Mouse (Mus musculus) cerebellum, adult 11-12 months (tissue): ENCODE measurements around the gene Rnft2.

Source experiments
- DNase-seq: peaks from one replicate; pipeline ENCODE4 v3.0.0; 2022

The Rnft2 gene

DNA sequence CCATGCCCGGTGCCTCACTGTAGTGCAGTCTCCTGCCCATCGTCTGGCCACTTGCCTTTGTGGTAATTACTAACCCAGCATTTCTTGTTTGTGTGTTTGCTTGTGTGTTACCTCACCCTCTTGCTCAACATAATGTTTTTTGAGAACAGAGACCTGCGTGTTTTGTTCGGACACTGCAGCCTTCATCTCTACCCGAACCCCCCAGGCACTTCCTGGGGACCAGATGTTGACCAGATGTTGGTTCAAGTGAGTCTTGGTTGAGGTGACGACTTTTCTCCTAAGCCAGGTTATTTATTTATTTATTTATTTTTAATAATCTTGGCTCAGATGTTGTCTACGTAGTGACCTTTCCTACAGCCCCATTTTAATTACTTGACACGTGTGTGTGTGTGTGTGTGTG lies 2.5 kb upstream of the Rnft2 start:
- DNase-seq: no peak

DNA sequence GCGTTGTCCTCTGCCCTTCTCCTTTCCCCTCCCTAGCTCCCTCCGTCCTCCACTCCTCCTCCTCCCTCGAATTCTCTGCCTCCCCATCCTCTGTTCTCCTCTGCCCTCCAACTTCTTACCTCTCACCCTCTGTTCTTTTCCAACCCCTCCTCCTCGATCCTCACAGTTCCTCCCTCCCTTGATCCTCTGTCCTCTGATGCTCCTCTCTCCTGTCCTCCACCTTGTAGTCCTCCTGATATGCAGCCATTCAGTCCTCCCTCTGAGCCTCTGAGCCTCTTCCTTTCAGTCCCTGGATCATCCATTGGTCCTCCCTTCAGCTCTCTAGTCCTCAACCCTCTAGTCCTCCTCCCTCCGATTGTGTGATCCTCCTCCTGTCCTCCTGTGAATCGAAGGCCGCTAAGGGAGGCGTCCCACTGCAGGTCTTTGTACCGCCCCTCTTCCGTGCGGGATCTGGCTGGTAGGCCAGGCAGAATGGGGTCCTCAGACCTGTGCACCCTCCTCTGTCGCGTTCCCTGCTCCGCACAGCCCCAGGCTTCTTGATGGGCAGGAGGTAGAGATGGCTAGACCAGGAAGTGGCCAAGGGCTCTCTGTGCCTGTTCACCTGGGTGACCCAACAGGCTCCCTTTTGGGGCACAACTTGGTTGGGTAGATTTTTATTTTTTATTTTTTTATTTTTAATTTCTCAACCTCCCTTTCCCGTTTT lies 841 bp upstream of the Rnft2 start:
- peak; percentile 55 for DNase-seq

DNA sequence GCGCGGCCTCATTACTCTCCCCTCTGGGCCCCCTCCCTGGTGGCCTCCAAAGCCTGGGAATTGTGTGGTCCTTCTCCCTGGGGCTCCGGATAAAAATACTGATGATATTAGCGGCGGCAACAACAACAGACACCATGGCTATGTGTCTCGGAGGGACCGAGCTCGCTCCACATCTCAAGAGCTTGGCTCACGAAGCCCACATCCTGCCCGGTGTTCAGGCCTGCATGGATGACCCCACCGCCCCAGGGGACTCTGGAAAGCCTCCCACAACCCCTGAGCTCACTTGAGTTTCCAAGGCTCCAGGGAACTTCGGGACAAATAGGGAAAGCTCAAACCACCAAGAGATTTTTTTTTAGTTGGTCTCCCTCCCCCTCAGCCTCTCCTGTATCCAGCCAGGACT lies 5.2 kb downstream of the Rnft2 start:
- DNase-seq: no peak

DNA sequence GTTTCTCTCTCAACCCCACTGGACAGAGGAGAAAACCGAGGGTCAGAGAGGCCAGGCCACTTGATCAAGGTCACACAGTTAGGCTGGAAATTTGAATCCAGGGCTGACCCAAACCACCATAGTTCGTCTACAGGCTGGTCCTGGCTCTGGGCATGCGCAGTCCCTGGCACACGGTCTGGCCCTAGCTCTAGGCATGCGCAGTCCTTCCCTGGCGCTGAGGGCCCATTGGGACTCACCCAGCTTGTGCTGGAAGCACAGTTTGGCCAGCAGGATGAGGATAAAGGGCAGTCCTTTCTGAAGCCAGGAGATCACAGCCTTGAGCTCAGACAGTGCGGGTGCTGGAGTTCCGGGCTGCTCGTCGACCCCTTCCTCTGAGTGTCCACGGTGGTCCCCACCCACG lies 8.0 kb downstream of the Rnft2 start:
- peak; percentile 82 for DNase-seq

DNA sequence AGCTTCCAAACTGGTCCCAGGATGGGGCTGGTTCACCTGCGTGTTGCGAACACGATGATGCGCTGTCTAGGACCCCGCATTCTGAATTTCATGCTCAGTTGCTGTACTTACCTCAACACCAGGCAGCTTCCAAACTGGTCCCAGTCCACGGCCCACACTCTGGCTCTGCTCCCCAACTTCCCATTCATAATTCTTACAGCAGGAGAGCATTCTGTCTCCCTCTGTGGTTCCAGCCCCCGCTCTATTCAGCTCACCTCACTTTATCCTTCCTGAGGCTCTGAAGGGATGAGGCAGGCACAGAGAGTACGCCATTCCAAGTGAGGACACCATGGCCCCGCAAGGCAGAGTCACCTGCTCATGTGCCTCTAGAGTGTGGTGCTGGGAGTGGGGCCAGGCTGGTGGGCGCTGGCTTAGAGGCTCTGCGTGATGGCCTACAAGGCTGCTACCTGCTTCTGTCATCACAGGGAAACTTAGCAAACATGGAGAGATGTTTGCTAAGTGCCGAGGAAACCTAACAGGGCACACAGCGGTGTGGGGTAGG lies 14.8 kb downstream of the Rnft2 start:
- no peak for DNase-seq

DNA sequence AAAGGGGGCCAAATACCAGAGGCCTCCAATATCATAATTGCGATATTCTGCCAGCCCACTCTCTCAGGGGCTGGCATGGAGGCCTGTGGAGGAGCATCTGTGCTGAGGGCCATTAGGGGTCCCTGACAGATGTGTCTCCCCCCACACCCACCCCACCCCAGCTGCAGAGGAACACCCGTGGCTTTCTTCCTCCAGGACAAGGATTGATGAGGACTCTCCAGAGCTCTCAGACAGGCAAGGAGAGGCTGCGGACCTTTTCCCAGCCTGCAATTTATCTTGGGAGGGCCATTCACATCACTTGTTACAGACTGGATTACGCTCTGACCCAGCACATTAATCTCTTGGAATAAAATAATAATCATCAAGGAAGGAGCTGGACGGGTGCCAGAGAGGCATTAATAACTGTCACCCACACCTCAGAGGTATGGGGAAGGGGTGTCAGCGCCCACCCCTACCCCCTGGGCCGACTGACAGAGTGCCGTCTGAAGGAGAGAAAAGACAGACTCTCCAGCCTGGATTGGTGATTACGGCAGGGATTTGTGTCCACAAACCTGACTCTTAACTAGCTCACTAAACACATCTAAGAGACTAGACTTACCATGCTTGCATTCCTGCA lies 21.7 kb downstream of the Rnft2 start:
- DNase-seq: no peak

DNA sequence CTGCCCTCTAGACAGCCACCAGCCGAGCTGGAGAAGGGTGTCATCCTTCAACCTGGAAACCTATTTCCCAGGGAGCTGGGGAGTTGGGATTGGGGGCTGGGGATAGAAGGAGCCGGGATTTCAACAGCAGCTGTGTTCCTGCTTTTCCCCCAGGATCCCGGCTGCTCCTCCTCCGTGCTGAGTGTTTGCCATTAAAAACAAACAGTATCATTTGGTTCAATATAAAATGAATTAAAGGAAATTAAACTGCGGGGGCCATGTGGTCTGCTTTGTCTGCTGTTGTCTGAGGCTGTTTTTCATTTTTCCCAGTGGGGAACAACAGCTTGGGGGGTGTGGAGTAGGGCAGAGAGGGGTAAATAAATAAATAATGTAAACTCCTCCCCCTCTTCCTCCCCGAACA lies 27.5 kb downstream of the Rnft2 start:
- no peak for DNase-seq

DNA sequence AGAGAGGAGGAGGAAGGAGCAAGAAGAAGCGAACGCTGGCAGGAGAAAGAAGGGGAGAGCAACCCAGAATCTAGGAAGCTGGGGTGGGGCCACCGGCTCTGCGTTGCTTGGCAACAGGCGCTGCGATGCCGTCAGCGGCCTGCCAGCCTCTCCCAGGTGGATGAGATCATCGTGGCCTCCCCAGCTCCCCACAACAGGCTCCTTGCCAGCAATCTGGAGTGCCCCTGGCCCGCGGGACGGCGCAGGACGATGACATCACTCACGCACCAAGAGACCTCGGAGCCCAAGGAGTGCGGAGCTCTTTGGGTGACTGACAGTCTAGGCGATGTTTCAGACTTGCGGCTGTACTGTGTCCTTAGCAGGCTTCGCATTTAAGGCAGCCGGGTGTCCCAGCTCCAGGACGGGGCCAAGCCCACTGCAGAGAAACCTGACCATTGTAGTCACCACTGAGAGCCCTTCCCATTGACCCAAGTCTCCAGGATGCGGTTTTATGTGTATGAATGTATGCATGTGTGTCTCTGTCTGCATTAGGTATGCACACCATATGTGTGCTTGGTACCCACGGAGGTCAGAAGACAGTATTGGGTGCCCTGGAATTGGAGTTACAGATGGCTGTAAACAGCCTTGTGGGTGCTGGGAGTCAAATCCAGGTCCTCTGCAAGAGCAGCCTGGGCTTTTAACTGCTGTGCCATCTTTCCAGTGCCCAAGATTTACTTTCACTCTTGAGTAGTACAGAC lies 30.3 kb downstream of the Rnft2 start:
- peak; percentile 92 for DNase-seq

DNA sequence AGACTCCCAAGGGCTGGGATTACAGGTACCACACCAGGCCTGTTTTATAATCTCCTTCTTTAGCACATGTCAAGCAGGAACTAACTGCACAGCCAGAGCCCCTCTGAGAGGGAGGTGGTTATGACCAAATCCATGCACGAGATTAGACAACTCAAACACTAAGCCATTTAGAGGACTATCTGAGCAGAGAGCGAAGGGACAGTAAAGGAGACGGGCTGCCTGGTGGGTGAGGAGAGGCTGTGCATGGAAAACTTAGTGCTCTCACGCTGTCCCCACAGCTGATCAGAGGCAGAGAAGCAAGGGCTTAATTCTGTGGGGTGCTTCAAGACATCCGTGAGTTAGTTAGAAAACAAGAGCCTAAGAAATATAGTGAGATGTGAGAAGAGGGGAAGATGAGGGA lies 30.9 kb downstream of the Rnft2 start:
- DNase-seq: no peak

DNA sequence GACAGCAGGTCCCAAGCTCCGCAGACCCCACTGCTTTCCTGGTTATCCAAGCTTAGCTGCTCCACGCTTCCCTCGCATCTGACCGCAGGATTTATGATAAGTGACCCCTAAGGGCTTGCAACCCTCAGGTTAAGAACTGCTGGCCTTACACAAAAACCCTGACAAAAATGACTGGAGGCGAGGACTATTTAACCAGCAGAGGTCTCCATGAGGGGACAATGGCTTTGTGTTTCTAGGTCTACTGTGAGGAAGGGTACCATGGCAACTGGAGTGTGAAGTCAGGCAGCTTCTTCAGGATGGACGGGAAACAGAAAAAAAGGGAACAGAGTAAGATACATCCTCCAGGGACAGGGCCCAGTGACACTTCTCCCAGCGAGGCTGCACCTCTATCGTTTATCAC lies 39.1 kb downstream of the Rnft2 start:
- DNase-seq: no peak

DNA sequence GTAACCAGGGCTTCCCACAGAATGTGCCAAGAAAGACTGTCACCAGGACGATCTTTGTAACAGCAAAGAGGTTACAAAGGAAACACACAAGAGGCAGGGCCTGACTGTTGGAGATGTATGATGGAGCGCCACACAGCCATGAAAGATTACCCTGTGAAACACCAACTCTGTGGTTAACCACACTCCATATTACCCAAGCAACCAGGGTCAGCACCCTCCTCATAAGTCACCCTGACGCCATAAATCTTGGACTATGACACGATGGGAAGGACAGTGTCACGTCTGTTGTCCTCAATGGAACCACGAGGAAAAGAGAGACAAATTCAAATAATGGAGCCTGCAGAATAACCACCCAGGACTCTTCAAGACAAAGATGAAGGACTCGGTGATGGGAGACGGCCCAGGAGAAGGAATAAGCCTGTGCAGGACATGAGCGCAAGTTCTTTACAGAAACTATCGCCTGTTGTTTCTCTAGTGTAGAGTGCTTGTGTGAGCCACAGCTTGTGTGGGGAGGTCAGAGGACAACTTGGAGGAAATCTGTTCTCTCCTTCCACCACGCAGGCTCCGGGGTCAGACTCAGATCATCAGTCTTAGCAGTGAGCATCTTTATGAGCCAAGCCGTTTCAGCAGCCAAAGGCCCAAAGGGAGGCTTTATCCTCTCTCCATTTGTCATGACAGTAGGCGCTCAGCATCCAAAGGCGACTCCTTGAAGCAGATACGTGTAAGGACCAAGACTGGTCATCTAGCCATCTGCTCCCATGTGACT lies 40.1 kb downstream of the Rnft2 start:
- no peak for DNase-seq

DNA sequence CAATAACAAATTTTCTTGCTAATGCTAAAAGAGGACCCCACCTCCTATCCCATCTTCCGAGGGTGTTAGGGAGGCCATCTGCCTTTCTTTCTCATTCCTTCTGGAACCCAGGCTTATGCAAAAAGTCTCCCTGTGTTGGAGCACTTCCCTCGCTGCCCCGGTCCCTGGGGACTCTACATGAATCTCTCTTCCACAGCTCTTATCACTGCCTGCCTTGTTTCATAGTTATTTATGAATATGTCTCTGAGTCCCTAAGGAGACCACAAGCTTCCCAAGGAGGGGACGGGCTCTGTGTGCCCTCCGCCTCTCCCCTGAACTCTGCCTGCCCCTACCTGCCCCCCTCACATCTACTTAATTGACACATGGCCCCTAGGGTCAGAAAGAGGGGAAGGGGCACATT lies 45.2 kb downstream of the Rnft2 start:
- no peak for DNase-seq

DNA sequence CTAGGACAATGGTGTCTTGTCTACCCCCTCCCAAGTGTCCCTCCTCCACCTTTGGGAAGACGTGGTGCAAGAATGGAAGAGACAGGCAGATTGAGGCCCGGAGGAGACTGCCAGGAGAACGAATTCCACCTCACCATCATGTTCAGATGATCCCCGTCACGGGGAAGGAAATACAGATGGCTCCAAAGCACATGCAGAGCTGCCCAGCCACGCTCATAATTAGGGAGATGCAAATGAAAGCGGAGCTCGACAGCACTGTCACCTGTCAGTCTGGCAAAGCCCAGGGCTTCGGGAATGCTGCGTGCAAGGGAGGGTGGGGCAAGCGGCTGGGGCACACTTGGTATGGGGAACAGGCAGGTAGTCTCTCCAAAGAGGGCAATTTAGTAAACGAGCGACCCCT lies 47.5 kb downstream of the Rnft2 start:
- DNase-seq: no peak

DNA sequence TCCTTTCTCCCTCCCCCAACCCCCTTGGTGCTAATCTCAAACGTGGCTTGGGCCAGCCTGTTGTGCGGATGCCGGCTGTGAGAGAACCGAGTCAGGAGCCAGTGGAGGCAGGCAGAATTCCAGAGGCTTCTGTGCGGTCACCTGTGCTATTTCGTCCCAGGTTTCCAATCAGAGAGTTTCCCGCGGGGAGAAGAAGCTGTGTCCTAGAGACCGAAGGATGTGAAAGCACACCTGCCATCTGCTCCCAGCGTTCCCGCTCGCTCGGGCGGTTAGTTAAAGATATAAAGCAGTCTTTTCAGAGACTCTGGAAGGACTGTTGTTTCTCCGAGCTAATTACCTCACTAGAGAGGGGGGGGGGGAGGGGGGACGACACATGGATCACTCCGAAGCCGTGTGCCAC lies 52.7 kb downstream of the Rnft2 start:
- DNase-seq: no peak

DNA sequence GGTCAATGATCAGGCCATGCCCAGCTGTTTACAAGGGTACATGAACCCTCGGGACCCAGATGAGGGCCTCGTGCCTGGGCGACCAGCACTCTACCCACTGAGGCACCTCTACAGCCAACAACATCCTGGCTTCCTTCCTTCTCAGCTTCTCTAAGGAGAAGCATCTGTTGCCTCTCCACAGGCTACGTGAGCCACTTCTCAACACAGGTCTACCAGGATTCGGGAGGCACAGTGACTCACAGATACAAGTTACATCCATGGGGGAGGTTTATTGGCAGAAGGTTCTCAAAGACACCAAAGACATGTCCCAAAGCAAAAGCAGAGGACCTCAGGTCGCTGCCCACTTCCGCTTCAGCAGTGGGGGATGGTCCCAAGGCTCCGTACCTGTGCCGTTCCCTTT lies 54.4 kb downstream of the Rnft2 start:
- DNase-seq: no peak

DNA sequence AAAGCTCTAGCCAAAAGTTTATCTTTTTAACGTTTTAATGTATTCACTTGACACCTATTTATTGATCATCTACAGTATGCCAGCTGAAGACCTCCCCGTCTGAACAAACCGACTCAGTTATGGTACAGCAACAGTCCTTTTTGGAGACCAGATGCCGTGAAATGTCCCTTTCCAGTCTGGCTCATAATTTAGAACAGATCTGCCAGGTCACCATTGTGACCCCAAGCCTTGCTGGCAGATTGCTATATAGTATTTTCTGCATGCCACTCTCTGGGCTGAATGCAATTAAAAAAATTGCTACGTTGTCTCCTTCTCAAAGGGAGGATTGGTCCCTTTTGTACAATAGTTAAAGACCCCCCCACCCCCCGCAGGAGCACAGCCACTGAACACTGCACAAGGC lies 56.6 kb downstream of the Rnft2 start:
- DNase-seq: no peak

DNA sequence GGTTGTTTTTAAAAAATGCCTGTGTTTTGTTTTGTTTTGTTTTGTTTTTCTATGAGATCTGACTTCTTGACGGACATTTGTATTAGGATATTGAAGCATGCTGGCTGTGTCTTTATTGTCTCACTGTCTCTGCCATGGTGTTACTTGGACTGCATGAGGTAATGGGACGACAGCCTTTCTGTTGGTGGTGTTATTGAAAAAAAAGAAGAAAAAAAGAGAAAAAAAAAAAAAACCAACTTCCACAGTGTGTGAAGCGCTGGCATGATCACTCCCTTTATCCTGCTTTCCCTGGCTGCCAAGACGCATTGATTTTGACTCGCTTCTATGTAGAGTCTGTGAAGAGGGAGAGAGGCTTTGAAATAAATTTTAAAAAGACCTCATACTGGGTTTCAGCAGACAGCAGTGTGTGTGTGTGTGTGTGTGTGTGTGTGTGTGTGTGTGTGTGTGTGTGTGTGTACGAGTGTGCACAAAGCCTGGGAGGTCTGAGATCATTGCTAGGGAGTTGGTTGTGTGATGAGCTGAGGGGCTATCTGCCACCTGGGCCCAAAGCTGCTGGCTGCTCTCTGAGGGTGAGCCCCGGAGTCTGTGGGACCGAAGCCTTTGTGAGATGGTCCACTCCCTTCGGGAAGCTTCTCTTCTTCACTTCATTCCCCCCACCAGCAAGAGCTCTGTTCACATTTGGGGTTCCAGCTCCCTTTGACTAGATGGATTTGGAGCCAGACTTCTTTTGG lies 57.8 kb downstream of the Rnft2 start:
- DNase-seq: no peak

DNA sequence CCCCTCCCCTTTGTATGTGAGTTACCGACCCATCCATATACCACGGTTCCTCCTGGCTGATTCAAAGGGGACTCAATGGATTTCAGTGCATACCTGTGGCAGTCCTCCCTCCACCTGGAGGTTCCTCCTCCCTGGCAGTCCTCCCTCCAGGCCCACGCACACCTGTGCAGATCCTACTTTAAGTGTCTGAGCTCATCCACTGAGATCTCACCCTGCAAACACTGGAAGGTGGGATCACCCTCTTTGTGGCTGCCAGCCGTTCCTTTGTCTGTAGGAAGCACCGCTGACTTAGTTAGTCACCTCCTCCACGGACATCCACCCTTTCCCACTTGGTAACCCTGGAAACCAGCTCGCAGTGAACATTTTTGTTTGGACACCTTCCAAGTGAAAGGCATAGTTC lies 67.3 kb downstream of the Rnft2 start:
- DNase-seq: no peak

DNA sequence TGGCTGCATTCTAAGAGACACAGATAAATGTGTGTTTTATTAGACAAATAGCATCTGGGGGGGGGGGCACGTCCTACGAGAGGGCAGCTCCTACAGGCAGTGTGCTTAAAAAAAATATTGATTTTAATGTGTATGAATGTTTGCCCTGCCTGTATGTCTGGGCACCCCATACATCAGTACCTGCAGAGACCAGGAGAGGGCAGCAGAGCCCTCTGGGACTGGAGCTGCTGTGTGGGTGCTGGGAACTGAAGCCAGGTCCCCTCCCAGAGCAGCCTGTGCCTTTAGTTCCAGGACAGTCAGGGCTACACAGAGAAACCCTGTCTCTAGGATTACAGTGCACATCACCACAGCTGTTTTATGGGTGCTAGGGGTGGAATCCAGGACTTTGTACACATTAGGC lies 69.8 kb downstream of the Rnft2 start:
- DNase-seq: no peak

DNA sequence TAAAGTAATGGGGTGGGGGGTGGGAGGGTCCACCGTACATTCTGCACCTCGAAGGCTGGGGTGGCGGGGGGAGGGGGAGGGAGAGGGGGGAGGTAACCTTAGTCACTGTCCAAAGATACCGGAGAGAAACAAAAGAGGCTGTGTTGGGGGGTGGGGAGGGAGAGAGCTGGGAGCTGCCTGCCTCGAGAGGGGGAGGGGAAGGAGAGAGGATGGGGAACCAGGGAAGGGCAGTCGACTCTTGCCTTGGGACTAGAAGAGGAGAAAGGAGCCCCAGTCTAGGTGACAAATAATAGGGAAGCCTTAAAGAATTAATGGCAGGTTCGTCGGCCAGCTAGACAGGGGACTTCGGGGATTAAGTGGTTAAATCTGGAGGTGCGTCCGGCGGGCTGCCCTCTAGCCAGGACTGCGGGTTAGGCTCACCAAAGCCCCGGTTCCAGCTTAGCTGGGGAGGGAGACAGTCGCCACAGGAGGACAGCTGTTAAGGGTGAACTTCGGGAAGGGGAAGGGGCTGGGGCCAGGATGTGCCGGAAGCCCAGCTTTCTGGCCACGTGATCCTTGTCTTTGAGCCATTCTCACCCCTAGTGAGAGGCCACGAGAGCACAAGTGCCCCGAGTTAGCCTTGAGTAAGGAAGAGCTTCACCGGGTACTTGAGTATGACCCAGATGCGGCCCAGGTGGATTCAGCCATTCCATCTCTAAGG lies 70.5 kb downstream of the Rnft2 start:
- no peak for DNase-seq

DNA sequence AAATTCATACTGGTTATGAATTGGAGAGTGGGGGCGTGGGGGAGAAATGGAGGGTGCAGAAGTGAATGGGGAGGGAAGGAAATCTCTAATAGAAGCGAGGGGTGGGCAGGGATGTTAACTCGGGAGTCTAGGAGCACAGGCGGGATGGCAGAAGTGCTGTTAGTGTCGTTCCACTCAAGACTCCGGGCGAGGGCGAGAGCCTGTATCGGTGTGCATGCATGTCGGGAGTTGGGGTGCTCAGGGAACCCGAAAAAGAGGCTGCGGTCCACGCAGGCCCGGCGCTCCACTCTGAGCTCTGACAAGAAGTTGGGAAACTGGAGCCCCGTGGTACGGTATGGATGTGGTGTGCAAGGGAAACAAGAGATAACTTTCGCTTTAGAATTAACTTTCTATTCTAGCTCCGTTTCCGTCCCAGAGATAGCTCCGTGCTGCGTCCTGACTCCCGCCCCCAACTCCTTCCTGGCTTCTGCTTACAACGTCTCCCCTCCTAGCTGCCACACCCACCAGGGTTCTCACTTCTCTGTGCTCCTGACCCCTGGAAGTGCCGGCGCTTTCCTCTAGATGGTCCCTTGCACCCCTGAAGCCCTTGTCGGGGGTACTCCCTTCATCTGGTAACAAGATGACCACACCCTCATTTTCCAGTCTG lies 72.7 kb downstream of the Rnft2 start:
- DNase-seq: no peak

DNA sequence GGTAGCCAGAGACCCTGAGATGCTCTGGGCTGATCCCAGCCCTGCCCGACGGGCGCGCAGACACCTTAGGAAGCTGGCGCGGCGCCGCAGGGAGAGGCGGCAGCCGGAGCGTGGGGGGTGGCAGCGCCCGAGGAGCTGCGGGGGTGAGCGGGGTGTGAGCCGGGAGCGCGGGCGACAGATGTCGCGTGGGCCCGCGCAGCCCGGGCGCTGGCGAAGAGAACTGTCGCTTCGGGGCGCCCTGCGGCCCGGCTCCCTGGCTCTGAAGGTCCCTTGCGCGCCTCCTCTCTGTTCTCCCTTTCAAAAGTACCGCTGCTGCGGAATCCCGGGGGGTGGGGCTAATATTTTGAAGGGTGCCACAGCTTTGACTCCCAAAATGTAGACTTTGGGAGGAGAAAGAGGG lies 73.3 kb downstream of the Rnft2 start:
- no peak for DNase-seq
